Mouse (Mus musculus) urinary bladder, postnatal 10 days (tissue): ENCODE data around the gene Tm4sf20.

Experiments
- DNase-seq: peaks from one replicate; pipeline ENCODE4 v3.0.0; 2022; ENCODE audit warnings: low spot score

The Tm4sf20 gene

GRCm38 (mm10) chr1:82768269-82768668, at the start of gene Tm4sf20:
Gene Tm4sf20, minus strand, starts transcription at chr1:82768461.
- DNase-seq, result no peak

- no peak for DNase-seq
Measured at GRCm38 (mm10) chr1:82815941-82816716, 47.9 kb upstream of the Tm4sf20 start.

DNA sequence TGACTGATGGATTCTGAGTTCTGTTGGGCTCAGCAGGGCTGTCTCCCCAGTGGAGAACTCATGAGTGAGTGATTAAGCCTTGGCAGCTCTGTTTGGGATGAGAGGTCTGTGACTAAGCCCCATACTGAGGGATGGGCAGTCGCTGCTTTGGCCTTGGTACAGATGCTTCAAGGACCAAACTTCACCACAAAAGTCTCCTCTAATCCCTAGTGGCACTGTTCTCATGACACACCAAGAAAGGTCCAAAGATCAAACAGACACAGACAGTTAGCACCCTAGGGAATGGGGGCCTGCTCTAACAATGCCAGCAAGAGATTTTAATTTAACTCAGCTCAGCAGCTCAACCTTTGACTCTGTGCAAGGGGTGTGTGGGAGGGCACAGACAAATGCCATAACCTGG, 43.5 kb upstream of the Tm4sf20 start:
- DNase-seq, result no peak

DNA sequence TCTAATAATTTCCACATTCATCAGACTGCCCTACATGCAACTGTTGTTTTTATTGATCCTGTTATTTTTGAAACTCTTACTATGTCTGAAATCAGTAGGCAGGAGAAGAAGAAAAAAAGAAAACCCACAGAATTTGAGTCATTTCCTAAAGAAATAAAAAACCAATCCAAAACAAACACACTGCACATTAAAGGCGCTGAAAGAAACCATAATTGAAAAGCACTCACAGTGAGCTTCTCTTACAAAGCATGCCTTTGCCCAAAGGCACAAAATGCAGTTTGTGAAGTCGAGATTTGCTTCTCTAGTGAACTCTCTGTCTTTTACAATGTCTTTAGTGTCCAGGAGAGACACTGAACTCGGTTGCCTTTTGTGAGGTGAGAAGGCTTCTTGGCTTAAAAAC, 40.3 kb upstream of the Tm4sf20 start:
- DNase-seq, result no peak

GRCm38 (mm10) chr1:82807206-82807605, 38.9 kb upstream of the Tm4sf20 start:
- no peak for DNase-seq

DNA sequence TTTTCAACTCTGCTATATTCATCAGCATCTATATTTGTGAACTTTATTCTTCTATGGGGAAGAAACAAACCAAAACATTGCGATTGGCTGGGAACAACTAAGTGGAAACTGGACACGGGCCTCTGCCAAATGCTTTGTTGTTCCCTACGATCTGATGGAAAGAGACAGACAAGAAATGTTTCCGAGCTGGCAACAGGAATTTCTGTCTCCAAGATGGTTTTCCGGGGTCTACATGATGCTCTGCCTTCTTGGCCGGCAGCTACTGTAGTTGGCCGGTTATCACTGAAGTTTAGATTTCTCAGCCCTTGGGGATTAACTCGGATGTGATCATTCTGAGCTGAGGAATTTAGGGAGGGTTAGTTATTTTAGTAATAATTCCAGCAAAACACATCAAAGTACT, 38.1 kb upstream of the Tm4sf20 start:
- no peak for DNase-seq

DNA sequence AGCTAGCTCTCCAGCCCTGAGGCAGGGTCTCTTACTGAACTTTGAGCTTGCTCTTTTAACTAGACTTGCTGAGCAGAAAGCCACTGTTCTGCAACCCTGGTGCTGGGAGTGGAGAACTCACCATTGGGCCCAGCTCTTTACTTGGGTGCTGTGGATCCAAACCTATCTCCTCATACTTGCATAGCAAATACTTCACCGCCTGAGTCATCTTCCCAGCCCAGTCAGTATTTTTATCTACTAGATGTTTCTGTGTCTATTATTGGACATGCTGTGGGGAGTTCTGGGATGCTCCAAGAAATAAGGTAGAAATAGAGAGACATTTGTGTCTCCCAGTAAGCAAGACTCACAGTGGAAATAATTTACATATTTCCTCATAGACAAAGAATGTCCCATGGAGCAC, 35.8 kb upstream of the Tm4sf20 start:
- no peak for DNase-seq

DNA sequence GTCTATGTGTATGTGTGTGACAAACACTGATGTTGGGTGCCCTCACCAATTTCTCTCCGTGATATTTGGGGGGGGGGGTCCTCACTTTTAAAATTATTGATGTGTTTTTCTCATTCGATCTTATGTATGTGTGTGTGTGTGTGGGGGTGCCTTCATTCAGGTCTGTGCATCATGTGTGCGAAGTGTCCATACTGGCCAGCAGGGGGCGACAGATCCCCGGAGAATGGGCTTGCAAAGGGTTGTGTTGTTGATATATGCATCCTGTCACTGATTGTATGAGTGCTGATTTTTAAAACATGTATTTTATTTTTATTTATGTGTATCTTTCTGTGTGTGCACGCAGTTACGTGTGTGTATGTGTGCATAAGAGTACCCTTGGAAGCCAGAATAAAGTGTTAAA, 35.3 kb upstream of the Tm4sf20 start:
- no peak for DNase-seq

- no peak for DNase-seq
Measured at GRCm38 (mm10) chr1:82801105-82801783, 33.0 kb upstream of the Tm4sf20 start.

- no peak for DNase-seq
Measured at GRCm38 (mm10) chr1:82798922-82799321, 30.7 kb upstream of the Tm4sf20 start.

GRCm38 (mm10) chr1:82798304-82798703, 30.0 kb upstream of the Tm4sf20 start:
- DNase-seq, result no peak

GRCm38 (mm10) chr1:82797088-82797487, 28.8 kb upstream of the Tm4sf20 start:
- DNase-seq, result no peak

- no peak for DNase-seq
Measured at GRCm38 (mm10) chr1:82795702-82796443, 27.6 kb upstream of the Tm4sf20 start.

DNA sequence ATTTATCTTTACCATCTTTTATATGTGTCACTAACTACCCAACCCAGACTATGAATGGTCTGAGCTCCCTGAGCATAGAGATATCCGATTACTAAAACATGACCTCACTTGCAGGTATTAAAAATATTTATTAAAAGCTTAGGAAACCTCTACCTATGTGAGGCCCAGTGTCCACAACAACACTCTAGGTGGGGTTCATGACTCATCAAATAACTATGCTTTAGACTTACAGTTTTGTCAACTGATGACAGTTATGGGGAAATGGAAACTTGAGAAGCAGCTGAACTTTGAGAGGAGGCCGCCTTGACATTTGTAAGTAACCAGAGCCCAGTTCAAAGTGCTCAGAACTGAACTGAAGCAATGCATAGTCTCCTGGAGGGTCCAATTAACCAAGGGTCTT, 26.9 kb upstream of the Tm4sf20 start:
- DNase-seq, result no peak

GRCm38 (mm10) chr1:82793986-82794385, 25.7 kb upstream of the Tm4sf20 start:
- DNase-seq, result no peak

DNA sequence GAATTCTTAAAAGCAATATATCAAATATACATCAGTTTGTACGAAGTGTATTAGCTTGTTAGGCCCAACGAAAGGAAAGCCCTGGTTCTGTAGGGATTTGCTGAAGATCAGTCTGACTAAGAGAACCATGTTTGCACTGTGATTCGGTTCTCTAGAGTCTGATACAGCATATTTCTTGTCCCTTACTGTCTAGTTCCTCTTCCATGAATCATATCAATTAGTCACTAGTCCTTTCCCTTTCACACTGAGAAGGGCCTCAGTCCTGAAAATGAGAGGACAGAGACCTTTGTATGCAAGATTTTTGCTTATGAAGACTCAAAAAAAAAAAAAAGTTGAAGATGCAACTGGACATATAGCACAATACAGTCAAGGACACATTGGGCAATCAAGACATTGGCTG, 24.8 kb upstream of the Tm4sf20 start:
- no peak for DNase-seq

DNA sequence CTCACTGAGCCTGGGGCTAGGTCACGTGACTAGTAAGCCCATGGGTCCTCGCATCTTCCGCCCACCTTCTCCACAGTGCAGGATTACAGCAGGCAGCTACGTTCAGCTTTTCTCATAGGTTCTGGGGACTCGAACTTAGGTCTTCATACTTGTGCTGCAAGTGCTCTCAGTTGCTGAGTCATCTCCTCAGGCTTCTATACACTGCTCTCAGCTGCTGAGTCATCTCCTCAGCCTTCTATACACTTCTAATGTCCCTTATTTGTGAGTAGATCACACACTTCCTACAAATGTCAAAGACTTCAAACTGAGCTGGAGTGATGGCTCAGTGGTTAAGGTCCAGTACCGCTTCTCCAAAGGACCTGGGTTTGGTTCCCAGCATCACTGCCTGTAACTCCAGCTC, 24.0 kb upstream of the Tm4sf20 start:
- DNase-seq, result no peak

GRCm38 (mm10) chr1:82791105-82791504, 22.8 kb upstream of the Tm4sf20 start:
- no peak for DNase-seq

GRCm38 (mm10) chr1:82788070-82788469, 19.8 kb upstream of the Tm4sf20 start:
- DNase-seq, result no peak

GRCm38 (mm10) chr1:82787414-82787813, 19.2 kb upstream of the Tm4sf20 start:
- DNase-seq, result no peak

DNA sequence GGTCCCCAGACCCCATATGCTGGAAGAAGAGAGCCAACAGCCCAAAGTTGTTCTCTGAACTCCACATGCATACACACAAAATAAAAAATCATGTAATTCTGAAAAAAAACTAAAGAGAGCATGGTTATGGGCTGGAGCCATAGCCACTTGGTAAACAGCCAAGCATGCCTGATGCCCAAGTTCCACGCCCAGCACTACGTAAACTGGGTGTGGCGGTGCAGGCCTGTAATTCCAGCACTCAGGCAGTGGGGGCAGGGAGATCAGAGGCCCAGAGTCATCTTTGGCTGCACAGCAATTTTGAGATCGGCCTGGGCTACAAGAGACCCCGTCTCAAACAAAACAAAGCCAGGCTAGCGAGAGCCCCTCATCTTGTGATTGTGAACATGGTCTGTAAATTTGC, 17.3 kb upstream of the Tm4sf20 start:
- no peak for DNase-seq

GRCm38 (mm10) chr1:82783559-82783958, 15.3 kb upstream of the Tm4sf20 start:
- DNase-seq, result no peak

- DNase-seq, result no peak
Measured at GRCm38 (mm10) chr1:82779388-82779966, 11.2 kb upstream of the Tm4sf20 start.
